Mouse (Mus musculus) monocyte, adult 5-6 weeks (primary cell): ENCODE data around the gene 4930519G04Rik. TPM values are rescaled to one million over a fixed set of nuclear protein-coding genes. Genes with fewer than 3 reads are reported as not detected.

Source experiments
- total RNA-seq: library from RNA; stranded (forward); fragments of 200-1000, 200-491, 200-594 nt; gene quantifications from 3 replicates; pipeline ENCODE4 v1.2.3, GENCODE M21; 2017

Gene 4930519G04Rik
- total RNA-seq, 1 experiment from 2014 or later, result 0.57 TPM

Other genes with a start within 250 kb of the 4930519G04Rik start
- gene Trpv4, start 195.2 kb upstream of the 4930519G04Rik start, total RNA-seq, result not detected in 3 replicates
- 46.4 to 52.1 TPM (median 46.5 TPM) in 3 replicates for gene Gltp, start 162.7 kb upstream of the 4930519G04Rik start, total RNA-seq
- gene Tchp, start 145.9 kb upstream of the 4930519G04Rik start, total RNA-seq, result 9.8 to 16.3 TPM (median 12.8 TPM) in 3 replicates
- gene Ankrd13a, start 79.0 kb upstream of the 4930519G04Rik start, total RNA-seq, result 185 to 246 TPM (median 193 TPM) in 3 replicates
- 118 to 169 TPM (median 121 TPM) in 3 replicates for gene Git2, start 78.1 kb upstream of the 4930519G04Rik start, total RNA-seq
- 33.0 to 67.3 TPM (median 42.5 TPM) in 3 replicates for gene 1500011B03Rik, start 30.2 kb upstream of the 4930519G04Rik start, total RNA-seq
- not detected in 3 replicates for gene Gm9936, start 5.0 kb downstream of the 4930519G04Rik start, total RNA-seq
- 10.6 to 17.9 TPM (median 14.4 TPM) in 3 replicates for gene Oasl2, start 43.3 kb downstream of the 4930519G04Rik start, total RNA-seq
- 0.95 to 2.6 TPM (median 1.5 TPM) in 3 replicates for gene Oasl1, start 69.6 kb downstream of the 4930519G04Rik start, total RNA-seq
- 4.2 to 13.3 TPM (median 8.5 TPM) in 3 replicates for gene 2210016L21Rik, start 88.5 kb downstream of the 4930519G04Rik start, total RNA-seq
- not detected in 3 replicates for gene Hnf1a, start 117.4 kb downstream of the 4930519G04Rik start, total RNA-seq
- gene Sppl3, start 157.5 kb downstream of the 4930519G04Rik start, total RNA-seq, result 29.9 to 52.1 TPM (median 44.8 TPM) in 3 replicates
- gene Gm10401, start 244.6 kb downstream of the 4930519G04Rik start, total RNA-seq, result 0.75 TPM in 1 of 3 replicates, not detected in the others